Mouse (Mus musculus): Measurements from ENCODE around the gene Zfp93. TPM values are rescaled to one million over a fixed set of nuclear protein-coding genes. Genes with fewer than 3 reads are reported as not detected.

Gene Zfp93
- polyA plus RNA-seq, 1 experiment from 2014 or later = 5.3 TPM

GRCm38 (mm10) chr7:24290106-24290693 lies 20.0 kb downstream of the Zfp93 start:
- no peak overlapping the region for H3K4me3 ChIP-seq (ENCODE audit: low read depth, low read length)
- H3K9me3 ChIP-seq (ENCODE audit: low read length) = no peaks in the 10 kb centered on the region
- no peak overlapping the region for H3K4me2 ChIP-seq (replicated peaks; ENCODE audit: low read depth, low read length)
- ATAC-seq = no peak
- WGBS = 95% methylated on average over 4 of the region's 4 CpGs
- H3K9ac ChIP-seq (replicated peaks; ENCODE audit: low read depth) = no peak overlapping the region
- DNase-seq (ENCODE audit: low spot score) = no peak
- peaks cover 28% of the 10 kb centered on the region for H3K36me3 ChIP-seq (ENCODE audit: insufficient read depth, low read length)
- no peaks in the 10 kb centered on the region for H3K4me1 ChIP-seq (ENCODE audit: insufficient read depth, low read depth, low read length)
- H3K27ac ChIP-seq (ENCODE audit: low read length) = no peak overlapping the region
- no peak for TF ChIP-seq EP300 (IDR thresholded peaks at IDR 0.05)
- no peak for TF ChIP-seq CTCF (IDR thresholded peaks at IDR 0.05)
- no peaks in the 10 kb centered on the region for H3K27me3 ChIP-seq (replicated peaks; ENCODE audit: insufficient read depth, low read length)

GRCm38 (mm10) chr7:24291387-24292090 lies 21.3 kb downstream of the Zfp93 start:
- Histone ChIP-seq H3K4me1 (ENCODE audit: insufficient read depth, low read depth, low read length) (no peaks in the 10 kb centered on the region), H3K27me3 (replicated peaks; ENCODE audit: insufficient read depth, low read length) (no peaks in the 10 kb centered on the region), H3K4me2 (replicated peaks; ENCODE audit: low read depth, low read length) (no peak overlapping the region), H3K9me3 (ENCODE audit: low read length) (no peaks in the 10 kb centered on the region), H3K4me3 (ENCODE audit: low read depth, low read length) (no peak overlapping the region), H3K9ac (replicated peaks; ENCODE audit: low read depth) (no peak overlapping the region), H3K36me3 (ENCODE audit: insufficient read depth, low read length) (peaks cover 36% of the 10 kb centered on the region), H3K27ac (ENCODE audit: low read length) (no peak overlapping the region)
- WGBS = 88% methylated on average over 27 of the region's 27 CpGs
- ATAC-seq (no peak), DNase-seq (ENCODE audit: low spot score) (no peak)
- no peak for TF ChIP-seq CTCF (IDR thresholded peaks at IDR 0.05)
- TF ChIP-seq EP300 (IDR thresholded peaks at IDR 0.05) = no peak

- no peaks in the 10 kb centered on the region for H3K4me1 ChIP-seq (ENCODE audit: insufficient read depth, low read depth, low read length)
- no peak overlapping the region for H3K9ac ChIP-seq (replicated peaks; ENCODE audit: low read depth)
- no peak for DNase-seq (ENCODE audit: low spot score)
These were observed 23.0 kb downstream of the Zfp93 start for GRCm38 (mm10) chr7:24293061-24293851.

GRCm38 (mm10) chr7:24294763-24295162 lies 24.5 kb downstream of the Zfp93 start:
- H3K4me2 ChIP-seq (replicated peaks; ENCODE audit: low read depth, low read length) = no peak overlapping the region
- H3K9me3 ChIP-seq (ENCODE audit: low read length) = no peaks in the 10 kb centered on the region
- ATAC-seq (no peak), DNase-seq (ENCODE audit: low spot score) (no peak)
- no peak overlapping the region for H3K9ac ChIP-seq (replicated peaks; ENCODE audit: low read depth)
- H3K27me3 ChIP-seq (replicated peaks; ENCODE audit: insufficient read depth, low read length) = no peaks in the 10 kb centered on the region
- no peak for TF ChIP-seq CTCF (IDR thresholded peaks at IDR 0.05)
- TF ChIP-seq EP300 (IDR thresholded peaks at IDR 0.05) = no peak
- H3K36me3 ChIP-seq (ENCODE audit: insufficient read depth, low read length) = peaks cover 36% of the 10 kb centered on the region
- H3K4me3 ChIP-seq (ENCODE audit: low read depth, low read length) = no peak overlapping the region
- WGBS = 96% methylated on average over 4 of the region's 4 CpGs
- no peaks in the 10 kb centered on the region for H3K4me1 ChIP-seq (ENCODE audit: insufficient read depth, low read depth, low read length)
- no peak overlapping the region for H3K27ac ChIP-seq (ENCODE audit: low read length)

More at GRCm38 (mm10) chr7:24293061-24293851, 23.0 kb downstream of the Zfp93 start:
- 76% methylated on average over 12 of the region's 12 CpGs for WGBS
- Histone ChIP-seq H3K36me3 (ENCODE audit: insufficient read depth, low read length) (peaks cover 36% of the 10 kb centered on the region), H3K4me3 (ENCODE audit: low read depth, low read length) (no peak overlapping the region), H3K9me3 (ENCODE audit: low read length) (no peaks in the 10 kb centered on the region), H3K4me2 (replicated peaks; ENCODE audit: low read depth, low read length) (no peak overlapping the region), H3K27me3 (replicated peaks; ENCODE audit: insufficient read depth, low read length) (no peaks in the 10 kb centered on the region), H3K27ac (ENCODE audit: low read length) (no peak overlapping the region)
- ATAC-seq = no peak; the same call in 1 of the 2 replicates
- TF ChIP-seq CTCF (IDR thresholded peaks at IDR 0.05) = no peak
- no peak for TF ChIP-seq EP300 (IDR thresholded peaks at IDR 0.05)

GRCm38 (mm10) chr7:24295376-24295775 lies 25.2 kb downstream of the Zfp93 start:
- peaks cover 35% of the 10 kb centered on the region for H3K36me3 ChIP-seq (ENCODE audit: insufficient read depth, low read length)
- H3K9ac ChIP-seq (replicated peaks; ENCODE audit: low read depth) = no peak overlapping the region
- DNase-seq (ENCODE audit: low spot score) = no peak
- ATAC-seq = no peak
- TF ChIP-seq EP300 (IDR thresholded peaks at IDR 0.05) (no peak), CTCF (IDR thresholded peaks at IDR 0.05) (no peak)
- H3K27ac ChIP-seq (ENCODE audit: low read length) = no peak overlapping the region
- no peaks in the 10 kb centered on the region for H3K9me3 ChIP-seq (ENCODE audit: low read length)
- H3K4me3 ChIP-seq (ENCODE audit: low read depth, low read length) = no peak overlapping the region
- H3K27me3 ChIP-seq (replicated peaks; ENCODE audit: insufficient read depth, low read length) = no peaks in the 10 kb centered on the region
- H3K4me1 ChIP-seq (ENCODE audit: insufficient read depth, low read depth, low read length) = no peaks in the 10 kb centered on the region; the same call in 1 of the 2 replicates
- WGBS = 97% methylated on average over 7 of the region's 7 CpGs
- H3K4me2 ChIP-seq (replicated peaks; ENCODE audit: low read depth, low read length) = no peak overlapping the region

GRCm38 (mm10) chr7:24296386-24296785 lies 26.2 kb downstream of the Zfp93 start:
- DNase-seq (ENCODE audit: low spot score) (no peak), ATAC-seq (no peak)
- H3K9me3 ChIP-seq (ENCODE audit: low read length) = no peaks in the 10 kb centered on the region
- peaks cover 25% of the 10 kb centered on the region for H3K36me3 ChIP-seq (ENCODE audit: insufficient read depth, low read length)
- no peak overlapping the region for H3K4me3 ChIP-seq (ENCODE audit: low read depth, low read length)
- no peak overlapping the region for H3K27ac ChIP-seq (ENCODE audit: low read length)
- no peaks in the 10 kb centered on the region for H3K27me3 ChIP-seq (replicated peaks; ENCODE audit: insufficient read depth, low read length)
- TF ChIP-seq EP300 (IDR thresholded peaks at IDR 0.05) (no peak), CTCF (IDR thresholded peaks at IDR 0.05) (no peak)
- 97% methylated on average over 7 of the region's 7 CpGs for WGBS
- H3K9ac ChIP-seq (replicated peaks; ENCODE audit: low read depth) = no peak overlapping the region
- peaks cover 4% of the 10 kb centered on the region; the same call in 1 of the 2 replicates for H3K4me1 ChIP-seq (ENCODE audit: insufficient read depth, low read depth, low read length)
- H3K4me2 ChIP-seq (replicated peaks; ENCODE audit: low read depth, low read length) = no peak overlapping the region
